Mouse (Mus musculus): Measurements from ENCODE around the gene Cacna2d2.

- TF ChIP-seq POLR2A (IDR thresholded peaks at IDR 0.05; ENCODE audit: borderline replicate concordance, extremely low read depth, low read depth, low read length) (no peak), CTCF (IDR thresholded peaks at IDR 0.05; ENCODE audit: insufficient read depth, low read length) (peak; percentile 68)
These were observed 32.8 kb upstream of the Cacna2d2 start for GRCm38 (mm10) chr9:107366644-107367043.
